Comparison of ENCODE assay signal across 10 mouse cellular contexts in genomic region chr17:71087396-71088153, GRCm38 (mm10).
DNase-seq lines count a peak whose midpoint lies in the region; ATAC-seq and TF ChIP-seq lines count a peak whose summit lies in the region.
"Had no signal": no experiment of that assay in that cellular context is flagged by ENCODE, and none has a peak within 500 bp of the region (broad histone marks: within the 10 kb centered on the region; RNA-seq: fewer than 3 reads in every experiment).

No protein-coding gene starts in this region.

- no peak overlapping the region for H3K27ac ChIP-seq in midbrain, postnatal 0 days (ENCODE audit: low read depth, low read length)
- no peak overlapping the region for H3K27ac ChIP-seq in midbrain, embryonic 15.5 days
- peak overlapping the region; percentile 50; the same call in 1 of the 2 replicates for H3K27ac ChIP-seq in kidney, adult 2 months (ENCODE audit: insufficient read depth, low read depth, low read length)
- H3K27ac ChIP-seq in small intestine, adult 2 months (ENCODE audit: insufficient read depth, low read depth, low read length) = peak overlapping the region; percentile 81

- no peak overlapping the region for H3K9ac ChIP-seq in midbrain, postnatal 0 days (replicated peaks; ENCODE audit: low read length, poor library complexity, severe bottlenecking)
- no peak overlapping the region for H3K9ac ChIP-seq in midbrain, embryonic 15.5 days

- H3K9me3 ChIP-seq in midbrain, postnatal 0 days (ENCODE audit: low read length) = no peaks in the 10 kb centered on the region
- no peaks in the 10 kb centered on the region for H3K9me3 ChIP-seq in midbrain, embryonic 15.5 days

- no peak overlapping the region for H3K4me2 ChIP-seq in midbrain, postnatal 0 days (ENCODE audit: low read depth, low read length, poor library complexity, severe bottlenecking)
- H3K4me2 ChIP-seq in midbrain, embryonic 15.5 days = no peak overlapping the region

- no peak for DNase-seq in midbrain, postnatal 0 days (ENCODE audit: low spot score)
- DNase-seq in kidney, adult 2 months = peak; percentile 62
- DNase-seq in lung, adult 18-20 months = peak; percentile 86 to 88
- no peak for DNase-seq in frontal cortex, adult 2 months (ENCODE audit: extremely low spot score in 1 of 2, low spot score in 1 of 2)
- DNase-seq in Muller cell, postnatal 12 days (ENCODE audit: inconsistent ontology term) = no peak
- DNase-seq: cerebellum, postnatal 25 days had no signal

- 89% methylated on average over 8 of the region's 8 CpGs for WGBS in midbrain, postnatal 0 days
- WGBS in midbrain, embryonic 15.5 days = 93% methylated on average over 8 of the region's 8 CpGs
- WGBS in kidney, adult 2 months = 62% methylated on average over 8 of the region's 8 CpGs
- 53% methylated on average over 8 of the region's 8 CpGs for WGBS in small intestine, adult 2 months

- ATAC-seq in midbrain, postnatal 0 days (ENCODE audit: low FRiP score) = no peak
- no peak for ATAC-seq in midbrain, embryonic 15.5 days (replicated peaks)
- no peak for ATAC-seq in inflammation-experienced regulatory T-cells, adult 6 months

- TF ChIP-seq CTCF in midbrain, postnatal 0 days (IDR thresholded peaks at IDR 0.05) = peak; percentile 23; the same call in 1 of the 2 replicates
- peak; percentile 63 for TF ChIP-seq CTCF in kidney, adult 2 months (conservative IDR thresholded peaks at IDR 0.05; ENCODE audit: insufficient read depth, insufficient read length, low read depth, low read length)
- peak; percentile 44; the same call in 1 of the 2 replicates for TF ChIP-seq CTCF in small intestine, adult 2 months (IDR thresholded peaks at IDR 0.05; ENCODE audit: extremely low read depth, insufficient read length, insufficient replicate concordance, low read depth, low read length)

- no peak for TF ChIP-seq POLR2A in kidney, adult 2 months (IDR thresholded peaks at IDR 0.05; ENCODE audit: low read depth, low read length)
- TF ChIP-seq POLR2A in small intestine, adult 2 months (IDR thresholded peaks at IDR 0.05; ENCODE audit: low read depth, low read length) = no peak

- H3K4me3 ChIP-seq in midbrain, postnatal 0 days (ENCODE audit: low read depth, low read length) = no peak overlapping the region
- no peak overlapping the region for H3K4me3 ChIP-seq in midbrain, embryonic 15.5 days
- H3K4me3 ChIP-seq in kidney, adult 2 months (ENCODE audit: insufficient read depth, low read depth, low read length) = no peak overlapping the region
- H3K4me3 ChIP-seq in small intestine, adult 2 months (ENCODE audit: low read depth, low read length) = no peak overlapping the region
- H3K4me3 ChIP-seq: myocyte had no signal

- no peaks in the 10 kb centered on the region for H3K27me3 ChIP-seq in midbrain, postnatal 0 days (ENCODE audit: insufficient read depth, low read length)
- H3K27me3 ChIP-seq in midbrain, embryonic 15.5 days (replicated peaks) = no peaks in the 10 kb centered on the region
- H3K27me3 ChIP-seq in kidney, adult 2 months (replicated peaks; ENCODE audit: control insufficient read depth, insufficient read depth, low read length) = no peaks in the 10 kb centered on the region
- H3K27me3 ChIP-seq in small intestine, adult 2 months (ENCODE audit: control insufficient read depth, insufficient read depth, low read length) = no peaks in the 10 kb centered on the region

- no peaks in the 10 kb centered on the region for H3K4me1 ChIP-seq in midbrain, postnatal 0 days (ENCODE audit: insufficient read depth, low read length)
- H3K4me1 ChIP-seq in midbrain, embryonic 15.5 days = no peaks in the 10 kb centered on the region
- peaks cover 34% of the 10 kb centered on the region for H3K4me1 ChIP-seq in kidney, adult 2 months (ENCODE audit: control insufficient read depth, insufficient read depth, low read length)
- H3K4me1 ChIP-seq in small intestine, adult 2 months (ENCODE audit: control insufficient read depth, insufficient read depth, insufficient read length, low read length) = peaks cover 29% of the 10 kb centered on the region

- no peaks in the 10 kb centered on the region for H3K36me3 ChIP-seq in midbrain, postnatal 0 days (ENCODE audit: insufficient read depth, low read length)
- H3K36me3 ChIP-seq in midbrain, embryonic 15.5 days (replicated peaks) = no peaks in the 10 kb centered on the region
- H3K36me3 ChIP-seq in kidney, adult 2 months (ENCODE audit: control insufficient read depth, insufficient read depth, low read length) = no peaks in the 10 kb centered on the region
- no peaks in the 10 kb centered on the region for H3K36me3 ChIP-seq in small intestine, adult 2 months (ENCODE audit: control insufficient read depth, insufficient read depth, low read length)

Comparison
In these comparisons a context has a peak if more than half of its experiments do, and no peak if none do; other contexts are left out.
1. DNase-seq: peak in kidney, adult 2 months (single experiment) and lung, adult 18-20 months (2 of 2); none in midbrain, postnatal 0 days (single experiment), frontal cortex, adult 2 months (0 of 2) and Muller cell, postnatal 12 days (single experiment).
2. H3K27ac ChIP-seq: peak in kidney, adult 2 months (single experiment) and small intestine, adult 2 months (single experiment); none in midbrain, postnatal 0 days (single experiment) and midbrain, embryonic 15.5 days (single experiment).
3. Peak in every context shown above with its lines, with median percentiles within 50 percentile points of each other: CTCF ChIP-seq.